Mouse (Mus musculus) left cerebral cortex, postnatal 14 days (tissue): ENCODE results near the gene Eya4. TPM values are rescaled to one million over a fixed set of nuclear protein-coding genes. Genes with fewer than 3 reads are reported as not detected.

Experiments used
- DNase-seq, 2 experiments: peaks; one replicate each; pipeline ENCODE4 v3.0.0; 2021 to 2022; ENCODE audit warnings: low spot score in 2 of 2, mixed read lengths in 1 of 2
- intact Hi-C: fragments of 180-260 bp; cut with DNase I; formaldehyde crosslinking; loops from one replicate; pipeline ENCODE4 v1.15.1; 2025
- total RNA-seq, 2 experiments: library from RNA; stranded (reverse); gene quantifications; 2 replicates each; pipeline ENCODE4 v1.2.3; 2021

The Eya4 gene
- total RNA-seq, 2 experiments from 2014 or later = 4.5 to 5.8 TPM

DNA sequence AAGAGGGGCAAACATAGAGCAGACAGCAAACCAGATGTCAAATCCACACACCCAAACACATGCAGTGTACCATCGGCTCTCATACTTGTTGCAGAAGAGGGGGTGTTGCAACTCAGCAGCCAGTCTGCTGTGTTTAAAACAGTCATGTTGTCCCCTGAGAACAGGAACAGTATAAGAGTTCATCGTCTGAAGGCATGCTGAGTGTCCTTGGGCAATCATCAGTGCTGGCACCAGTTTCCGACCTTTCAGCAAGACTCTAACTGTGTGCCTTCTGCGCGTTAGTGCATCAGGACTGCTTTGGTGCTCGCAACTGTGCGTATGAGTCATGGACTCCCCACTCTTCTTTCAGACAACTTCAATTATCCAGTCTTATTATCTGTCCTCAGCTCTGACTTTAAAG, 179.0 kb downstream of the Eya4 start:
- intact Hi-C loops = no loop called here
- DNase-seq = no peak

DNA sequence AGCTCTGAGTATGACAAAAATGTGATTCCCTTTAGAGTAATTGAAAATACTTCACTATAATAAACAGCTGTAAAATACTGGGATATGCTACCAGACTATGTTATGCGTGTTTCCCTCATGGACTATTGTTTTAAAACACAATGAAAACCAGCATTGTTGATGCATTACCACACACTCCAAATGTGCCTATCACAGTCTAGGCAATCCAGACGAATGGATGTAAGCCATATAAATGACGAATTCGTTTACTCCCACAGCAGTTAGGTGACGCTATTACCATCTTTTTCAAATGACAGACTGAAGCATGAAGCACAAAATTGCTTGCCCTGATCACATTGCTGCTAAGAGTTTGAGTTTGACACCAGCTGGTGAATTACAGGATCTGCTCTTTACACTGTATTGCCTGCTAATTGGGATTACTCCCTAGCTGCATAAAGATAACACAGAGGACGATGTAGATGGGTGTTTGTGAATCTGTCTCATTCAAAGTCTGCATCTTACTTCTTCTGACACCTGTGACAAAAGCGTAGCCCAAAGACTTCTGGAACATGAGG, 185.4 kb downstream of the Eya4 start:
- intact Hi-C loops = no loop called here

DNA sequence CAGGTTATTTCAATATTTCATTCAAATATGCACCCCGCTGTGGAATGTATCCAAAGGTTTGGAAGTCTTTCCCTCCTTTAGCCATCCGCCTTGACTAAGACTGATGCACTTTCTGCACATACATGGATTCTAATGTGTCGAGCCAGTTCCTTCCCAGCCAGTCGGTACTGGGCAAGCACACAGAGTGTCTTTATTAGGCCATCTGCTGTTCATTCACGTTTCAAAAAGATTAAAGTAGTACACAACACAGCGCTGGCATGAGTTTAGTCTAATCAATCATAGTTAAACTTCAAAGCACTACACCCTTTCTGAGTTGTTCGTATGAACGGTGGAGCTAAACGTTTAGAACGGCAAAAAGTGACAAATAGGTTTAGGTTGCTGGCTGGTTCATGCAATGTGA, 190.7 kb downstream of the Eya4 start:
- intact Hi-C loops = no loop called here

More for the DNA sequence above, 185.4 kb downstream of the Eya4 start:
- DNase-seq = no peak

DNA sequence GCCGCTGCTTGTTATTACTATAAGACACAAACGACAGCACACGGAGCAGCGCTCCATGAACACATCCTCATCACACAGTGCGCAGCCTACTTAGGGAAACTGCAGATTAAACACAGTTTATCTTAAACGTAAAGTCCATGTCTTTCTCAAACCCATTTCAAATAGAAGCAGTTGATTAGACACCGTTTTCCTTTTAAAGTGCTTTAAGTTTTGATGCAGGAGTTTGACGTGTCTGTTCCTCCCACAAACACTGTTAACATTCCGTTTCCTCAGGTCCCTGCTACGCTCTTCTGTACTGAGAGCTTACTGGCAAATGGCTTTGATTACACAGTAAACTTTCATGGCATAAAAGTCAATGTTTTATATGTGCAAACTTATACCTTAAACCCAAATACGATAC, 191.4 kb downstream of the Eya4 start:
- intact Hi-C loops = no loop called here
- DNase-seq = no peak

More for the DNA sequence above, 190.7 kb downstream of the Eya4 start:
- DNase-seq = no peak

DNA sequence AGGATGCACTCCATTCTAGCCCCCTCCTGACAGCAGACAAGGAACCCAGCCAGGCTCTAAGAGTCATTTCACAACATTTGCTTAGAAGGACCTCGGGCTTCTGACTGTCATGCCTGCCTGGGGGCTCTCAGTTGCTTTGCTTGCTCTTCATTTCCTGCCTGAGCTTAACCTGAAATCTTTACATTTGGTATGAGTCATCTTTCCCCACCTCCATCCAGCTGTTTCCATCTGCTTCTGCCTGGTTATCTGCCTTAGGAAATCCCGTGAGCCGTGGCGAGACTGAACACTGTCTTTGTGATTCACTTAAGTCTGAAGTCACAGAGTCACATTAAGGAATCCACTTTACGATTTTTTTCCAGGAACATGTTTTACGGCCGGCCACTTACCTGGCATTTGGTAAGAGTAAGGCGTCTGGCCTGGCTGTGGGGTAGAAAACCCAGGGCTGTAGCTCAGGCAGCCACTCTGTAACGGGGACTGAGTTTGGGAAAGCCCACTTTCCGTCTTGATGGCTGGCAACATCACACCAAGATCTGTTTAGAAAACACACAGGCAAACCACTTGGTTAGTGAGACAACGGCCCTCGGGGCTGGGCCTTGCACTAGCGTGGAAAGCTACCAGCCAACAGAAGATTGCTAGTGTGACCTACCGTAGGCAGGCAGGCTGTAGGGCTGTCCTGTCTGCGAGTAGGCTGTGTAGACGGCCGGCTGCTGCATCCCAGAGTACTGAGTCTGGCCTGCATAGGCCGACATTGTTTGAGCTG, 193.5 kb downstream of the Eya4 start:
- intact Hi-C loops = no loop called here
- no peak for DNase-seq

DNA sequence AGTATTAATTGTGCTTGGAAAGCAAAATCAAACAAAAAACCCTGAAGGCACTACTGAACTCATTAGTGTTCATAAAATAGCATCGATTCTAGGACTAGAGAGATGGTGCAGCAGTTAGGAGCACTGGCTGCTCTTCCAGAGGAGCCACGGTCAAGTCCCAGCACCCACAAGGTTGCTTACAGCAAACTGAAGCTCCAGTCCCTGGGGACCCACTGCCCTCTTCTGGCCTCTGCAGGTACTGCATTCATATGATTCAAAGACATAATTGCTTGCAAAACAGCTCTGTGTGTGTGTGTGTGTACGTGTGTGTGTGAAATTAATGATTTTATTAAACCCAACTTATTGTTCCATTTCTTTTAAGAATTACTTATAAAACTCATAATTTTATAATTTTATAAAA, 200.2 kb downstream of the Eya4 start:
- intact Hi-C loops = no loop called here

DNA sequence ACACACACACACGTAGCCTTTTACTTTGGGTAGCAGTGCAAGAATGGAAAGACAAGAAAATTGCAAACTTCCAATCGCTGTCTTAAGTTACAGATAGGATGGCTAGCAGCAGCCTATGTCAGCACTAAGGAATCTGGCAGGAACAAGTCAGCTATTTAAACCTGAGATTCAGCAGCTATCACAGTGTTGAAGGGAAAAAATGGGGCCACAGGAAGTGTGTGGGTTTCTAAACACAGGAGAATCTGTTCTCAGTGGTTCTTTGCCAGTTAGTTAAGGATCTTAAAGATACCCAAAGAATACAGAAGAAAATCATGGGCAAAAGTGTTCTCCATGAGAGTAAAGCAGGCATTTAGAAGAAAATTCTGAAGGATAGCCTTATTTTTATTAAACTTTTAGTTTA, 206.0 kb downstream of the Eya4 start:
- intact Hi-C loops = no loop called here
- peak; percentile 24 to 65 for DNase-seq

More for the DNA sequence above, 200.2 kb downstream of the Eya4 start:
- DNase-seq = no peak

DNA sequence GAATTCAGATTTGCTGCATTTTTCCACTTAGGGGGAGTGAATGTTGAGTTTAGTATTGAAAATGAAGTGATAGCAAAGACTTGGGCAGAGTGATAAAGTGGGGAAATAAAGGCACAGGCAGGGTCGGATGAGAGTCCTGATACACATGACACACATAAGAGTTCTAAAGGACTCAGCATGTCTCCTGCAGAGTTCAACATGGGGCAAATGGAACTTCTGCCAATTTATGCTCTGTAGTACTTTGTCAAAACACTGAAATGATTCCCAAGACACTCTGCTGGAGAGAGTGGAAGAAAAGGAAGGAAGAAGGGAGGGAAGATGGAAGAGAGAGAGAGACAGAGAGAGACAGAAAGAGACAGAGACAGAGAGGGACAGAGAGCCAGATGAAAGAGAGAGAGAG, 222.6 kb downstream of the Eya4 start:
- DNase-seq = no peak
- intact Hi-C loops = no loop called here

DNA sequence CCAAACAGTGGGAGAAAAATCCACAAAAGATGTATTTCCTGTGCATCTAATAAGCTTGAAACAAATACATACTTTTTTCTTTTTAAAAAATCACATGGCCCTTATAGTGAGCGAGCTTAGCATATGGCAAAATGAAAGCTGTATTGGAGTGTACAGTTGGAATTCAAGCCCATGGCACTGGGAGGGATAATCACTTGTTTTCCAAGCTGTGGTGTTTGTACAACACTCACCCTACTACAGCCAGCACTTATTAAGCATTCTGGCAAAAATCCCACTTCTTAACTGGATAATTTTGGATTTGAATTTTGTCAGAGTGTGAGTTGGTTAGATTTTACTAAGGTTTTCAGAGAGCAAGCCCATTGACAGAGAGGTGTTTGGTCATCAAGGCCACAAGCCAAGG, 223.4 kb downstream of the Eya4 start:
- intact Hi-C loops = no loop called here
- no peak for DNase-seq

DNA sequence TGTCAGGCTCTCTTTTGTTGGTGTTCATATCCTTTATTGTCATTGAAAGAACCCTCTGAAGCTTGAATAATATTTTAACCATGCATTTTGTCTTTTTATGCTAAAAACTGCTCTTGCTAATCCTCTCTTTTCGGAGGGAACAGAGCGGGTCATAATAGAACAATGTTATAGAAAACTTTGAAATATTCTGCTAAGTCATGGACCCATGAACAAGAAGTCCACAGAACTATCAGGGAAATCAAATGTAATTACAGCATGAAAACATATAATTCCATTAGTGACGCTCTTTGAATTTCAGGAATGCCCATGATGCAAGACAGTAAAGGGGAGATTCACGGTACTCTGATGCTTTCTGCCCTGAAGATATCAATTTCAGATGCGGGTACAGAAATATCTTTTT, 224.1 kb downstream of the Eya4 start:
- intact Hi-C loops = no loop called here
- DNase-seq = no peak

DNA sequence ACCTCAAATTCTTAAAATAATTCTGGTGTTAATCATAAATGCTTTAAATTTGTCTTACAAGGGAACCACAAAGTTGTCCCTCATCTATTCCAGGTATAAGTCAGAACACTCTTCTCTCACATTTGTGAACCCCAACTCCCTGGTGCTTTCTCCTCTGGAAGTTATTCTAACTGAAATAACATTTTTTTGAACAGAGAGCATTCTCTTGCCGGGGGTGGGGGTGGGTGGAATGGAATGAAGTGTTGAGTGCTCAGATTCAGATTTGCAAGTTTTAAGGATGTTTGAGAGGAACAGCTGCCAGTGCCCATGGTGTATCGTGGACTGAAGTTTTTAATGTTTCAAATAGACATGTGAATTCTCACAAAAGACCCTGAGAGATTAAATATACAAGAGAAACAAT, 230.1 kb downstream of the Eya4 start:
- intact Hi-C loops = no loop called here

DNA sequence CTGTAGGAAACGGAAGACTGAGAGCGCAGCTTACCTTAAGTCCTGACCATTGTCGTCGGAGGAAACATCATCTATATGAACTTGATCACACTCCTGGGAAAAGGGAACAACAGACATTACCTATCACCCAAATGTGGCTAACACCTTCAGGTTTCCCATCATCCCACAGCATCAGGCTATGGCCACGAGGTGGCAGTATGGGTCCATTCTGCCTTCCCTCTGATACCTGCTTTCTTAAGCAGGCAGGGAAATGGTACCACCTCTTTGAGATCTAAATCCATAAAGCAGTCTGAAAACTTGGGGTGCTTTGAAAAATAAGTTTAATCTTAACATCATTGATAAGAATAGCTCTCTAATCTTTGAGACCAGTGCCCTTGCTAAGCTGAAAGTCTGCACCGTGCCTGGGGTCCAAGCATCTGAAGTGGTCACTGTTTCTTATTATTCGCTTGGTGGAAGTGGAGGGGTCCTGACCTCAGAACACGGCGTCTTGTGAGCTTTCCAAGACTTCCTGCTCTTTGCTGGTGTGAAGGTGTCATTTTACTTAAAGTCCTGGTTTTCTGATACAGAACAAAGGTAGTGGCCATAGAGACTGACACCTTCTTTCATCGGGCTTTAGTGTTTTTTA, 233.7 kb downstream of the Eya4 start:
- intact Hi-C loops = loop anchor here (2.0 to 10.0 kb wide), 4 partner anchors 285 to 660 kb away; no protein-coding TSS in a partner anchor
- DNase-seq = peak; percentile 75 to 88

More for the DNA sequence above, 230.1 kb downstream of the Eya4 start:
- no peak for DNase-seq

DNA sequence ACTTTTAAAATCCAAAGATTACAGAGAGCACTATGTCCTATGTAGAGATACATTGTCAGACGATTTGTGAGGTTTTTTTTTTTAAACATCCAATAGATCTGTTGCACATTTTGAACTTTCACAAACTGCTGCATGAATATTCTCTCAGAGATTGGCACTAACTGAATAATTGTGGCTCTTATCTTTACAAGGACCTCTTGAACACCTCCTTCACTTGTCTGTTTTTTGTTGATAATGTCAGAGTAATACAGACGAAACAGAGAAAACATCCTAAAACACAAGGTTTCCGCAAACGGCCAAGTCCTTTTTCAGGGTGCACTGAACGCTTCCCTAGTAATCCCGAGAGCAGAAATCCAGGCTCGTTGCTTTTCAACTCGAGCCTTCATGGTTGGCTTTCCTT, 234.5 kb downstream of the Eya4 start:
- intact Hi-C loops = loop anchor here (2.0 to 10.0 kb wide), 4 partner anchors 286 to 661 kb away; no protein-coding TSS in a partner anchor

DNA sequence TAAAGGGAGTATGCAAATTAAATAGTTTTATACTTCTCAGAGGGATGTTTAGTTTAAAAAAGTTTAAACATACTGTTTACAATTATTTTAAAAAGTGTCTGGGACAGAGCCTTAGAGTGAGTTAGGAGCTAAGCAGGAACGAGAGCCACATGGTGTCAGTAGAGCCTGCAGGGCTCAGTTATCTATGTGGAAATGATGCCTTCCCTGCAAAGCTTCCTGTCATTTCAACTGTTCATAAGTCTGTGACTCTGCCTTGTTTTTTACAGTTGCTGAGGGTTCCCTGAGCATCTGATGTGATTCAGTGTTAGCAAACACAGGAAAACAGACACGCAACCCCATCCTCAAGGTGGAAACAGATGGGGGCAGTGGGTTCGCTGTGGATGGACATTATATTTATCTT, 235.3 kb downstream of the Eya4 start:
- intact Hi-C loops = loop anchor here (5.0 to 10.0 kb wide), 2 partner anchors 287 to 559 kb away; no protein-coding TSS in a partner anchor
- no peak for DNase-seq

More for the DNA sequence above, 234.5 kb downstream of the Eya4 start:
- no peak for DNase-seq

DNA sequence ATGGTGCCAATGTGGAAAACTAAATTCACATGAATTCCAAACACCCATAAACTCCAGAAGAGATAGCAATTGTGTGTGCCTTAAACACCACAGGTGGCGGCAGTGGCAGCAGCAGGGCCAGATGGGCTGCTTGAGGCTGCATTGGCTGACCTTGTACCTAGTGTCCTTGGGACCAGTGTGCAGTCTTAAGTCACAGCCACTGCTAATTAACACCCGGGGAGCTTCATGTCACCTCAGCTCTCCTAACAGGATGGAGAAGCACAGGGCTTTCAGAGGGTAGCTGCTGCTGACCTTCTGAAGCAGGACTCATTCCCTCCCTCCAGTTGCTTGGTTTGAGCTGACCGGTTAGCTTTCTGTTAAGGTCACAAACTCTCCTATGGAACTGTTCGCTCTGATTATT, 242.5 kb downstream of the Eya4 start:
- no peak for DNase-seq
- intact Hi-C loops = no loop called here

DNA sequence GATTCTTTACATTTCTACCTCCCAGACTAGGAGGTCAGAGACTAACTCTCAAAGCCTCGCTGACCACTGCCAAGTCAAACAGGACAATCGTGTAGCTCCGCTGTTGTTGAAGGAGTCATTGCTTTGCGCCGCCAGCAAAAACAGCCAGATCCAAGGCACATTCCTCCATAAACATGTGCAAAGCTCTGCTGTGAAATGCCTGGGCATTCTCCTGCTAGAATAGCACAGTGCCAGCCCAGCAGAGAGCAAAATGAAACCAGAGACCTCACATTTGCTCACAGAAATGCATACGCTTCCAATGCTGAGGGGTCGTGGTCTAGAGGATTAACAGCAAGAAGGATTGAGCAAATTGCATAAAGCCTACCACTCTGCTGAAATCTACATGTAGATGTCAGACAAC, 258.1 kb downstream of the Eya4 start:
- intact Hi-C loops = no loop called here
- DNase-seq = no peak

DNA sequence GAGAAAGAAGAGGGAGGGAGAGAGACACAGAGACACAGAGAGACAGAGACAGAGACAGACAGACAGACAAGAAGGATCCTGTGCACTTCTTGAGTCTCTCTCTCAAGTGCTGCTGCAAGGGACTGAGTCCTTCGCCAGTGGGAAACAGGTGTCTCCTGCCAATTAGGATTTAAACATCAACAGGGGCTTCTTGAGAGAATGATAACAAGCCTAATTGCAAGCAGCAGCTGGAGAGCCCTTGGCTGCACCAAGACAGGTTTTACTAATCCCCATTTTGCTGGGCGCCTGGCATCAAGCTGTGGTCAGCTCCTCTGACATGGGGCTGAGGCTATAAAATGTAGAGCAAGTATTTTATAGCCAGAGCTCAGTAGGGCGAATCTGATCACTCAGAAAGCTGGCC, 259.0 kb downstream of the Eya4 start:
- no peak for DNase-seq

DNA sequence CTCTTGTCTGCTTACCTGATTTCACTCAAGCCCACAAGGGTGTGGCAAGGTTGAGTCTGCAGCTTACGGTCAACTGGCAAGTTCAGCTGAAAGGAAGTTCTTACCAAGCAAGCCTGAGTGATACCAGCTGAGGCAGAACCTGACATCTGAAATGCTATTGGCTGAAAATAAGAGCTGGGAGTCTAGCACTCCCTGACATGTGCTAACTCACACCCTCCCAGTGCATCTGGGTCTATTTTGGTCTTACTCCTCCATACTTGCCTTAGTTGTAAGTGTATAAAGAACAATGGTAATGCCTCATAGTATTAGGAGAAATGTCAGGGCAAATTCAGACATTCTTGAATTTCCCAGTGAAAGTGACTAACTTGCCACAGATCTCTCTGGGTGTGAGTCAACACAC, 260.3 kb downstream of the Eya4 start:
- no peak for DNase-seq
- intact Hi-C loops = no loop called here

More for the DNA sequence above, 259.0 kb downstream of the Eya4 start:
- intact Hi-C loops = no loop called here

DNA sequence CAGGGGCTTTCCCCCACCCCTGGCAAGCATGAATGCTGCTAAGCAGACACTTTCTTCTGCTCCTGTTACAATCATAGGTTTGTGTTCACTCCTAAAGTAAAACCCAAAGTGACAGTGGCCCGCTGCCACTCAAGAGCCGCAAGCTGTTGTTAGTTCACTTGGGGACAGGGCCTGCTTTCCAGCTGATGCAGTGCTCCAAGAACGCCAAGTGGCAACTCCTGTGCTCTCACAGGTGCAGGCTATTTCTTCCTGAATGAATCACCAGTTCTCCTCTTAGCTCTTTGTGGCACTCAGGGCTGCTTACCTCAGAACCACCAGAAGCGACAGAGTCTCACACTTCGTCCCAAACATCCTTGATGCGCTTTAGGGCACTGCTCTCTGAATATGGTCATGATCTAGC, 261.3 kb downstream of the Eya4 start:
- no peak for DNase-seq
- intact Hi-C loops = no loop called here

DNA sequence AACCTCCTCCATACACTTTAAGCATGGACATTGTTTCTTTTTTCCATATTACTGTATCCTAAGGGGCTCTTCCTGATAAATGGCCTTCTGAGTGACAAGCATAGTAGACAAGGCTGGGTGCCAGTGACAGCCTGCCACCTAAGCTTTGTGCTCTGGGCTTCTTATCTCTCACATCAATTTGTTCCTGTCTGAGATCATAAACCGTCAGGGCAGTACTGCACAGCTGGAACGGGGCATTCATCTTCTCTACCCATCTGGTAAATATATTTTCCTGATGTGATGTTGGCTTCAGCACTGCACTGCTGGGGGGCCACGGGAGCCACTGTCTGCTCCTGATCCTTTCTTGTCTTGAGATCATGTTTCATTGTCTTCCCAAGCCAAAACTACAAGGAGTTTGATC, 261.8 kb downstream of the Eya4 start:
- intact Hi-C loops = no loop called here

More for the DNA sequence above, 261.8 kb downstream of the Eya4 start:
- DNase-seq = no peak
